Mouse (Mus musculus) liver, adult 2 months (tissue): ENCODE measurements around the gene Serpinb5.

Source experiments
- CTCF ChIP-seq: fragments of 200-500 bp; IDR thresholded peaks from 2 replicates; pipeline ENCODE4 v1.5.1; 2011; ENCODE audit warnings: low read depth, low read length, control low read depth
- POLR2A ChIP-seq: fragments of 200-500 bp; IDR thresholded peaks from 2 replicates; pipeline ENCODE4 v1.6.1; 2011; ENCODE audit warnings: low read length, control low read depth; ENCODE audit not compliant: insufficient read depth; ENCODE audit errors: extremely low read depth

DNA sequence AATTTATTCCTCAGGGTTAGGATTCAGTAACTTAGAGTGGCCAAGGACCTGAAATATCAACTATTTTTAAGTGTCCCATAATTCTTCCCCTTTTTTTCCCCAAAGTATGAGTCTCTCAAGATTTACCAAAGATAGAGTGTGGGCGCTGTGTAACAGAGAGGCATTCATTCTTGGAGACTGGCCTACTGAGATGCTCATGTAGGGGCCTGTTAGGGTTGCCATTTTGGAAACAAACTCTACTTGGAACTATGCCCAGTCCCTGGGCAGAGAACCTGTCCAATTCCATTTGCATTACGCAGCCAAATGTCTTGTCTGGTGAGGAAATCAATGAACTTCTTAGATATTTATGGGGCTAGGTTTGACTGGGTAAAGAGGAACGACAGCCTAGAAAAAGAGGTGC is 38.7 kb upstream of the Serpinb5 start:
- TF ChIP-seq POLR2A = no peak
- no peak for TF ChIP-seq CTCF
